Mouse (Mus musculus): ENCODE data around the gene Cnep1r1.

The Cnep1r1 gene

GRCm38 (mm10) chr8:88118456-88119036 lies at the start of gene Cnep1r1:
TSS of gene Cnep1r1 (plus strand) at chr8:88118769.
- peak; percentile 86 to 96 for DNase-seq

- DNase-seq, result no peak
Observed at GRCm38 (mm10) chr8:88082183-88082582, 36.4 kb upstream of the Cnep1r1 start.

- DNase-seq, result no peak
Observed at GRCm38 (mm10) chr8:88088006-88088405, 30.6 kb upstream of the Cnep1r1 start.

- DNase-seq, result no peak
Observed at GRCm38 (mm10) chr8:88091661-88092060, 26.9 kb upstream of the Cnep1r1 start.

- no peak for DNase-seq
Observed at GRCm38 (mm10) chr8:88093367-88093766, 25.2 kb upstream of the Cnep1r1 start.

- DNase-seq, result no peak
Observed at GRCm38 (mm10) chr8:88098856-88099255, 19.7 kb upstream of the Cnep1r1 start.

GRCm38 (mm10) chr8:88099526-88099925 lies 19.0 kb upstream of the Cnep1r1 start:
- DNase-seq, result peak; percentile 30 to 50

GRCm38 (mm10) chr8:88109241-88109640 lies 9.3 kb upstream of the Cnep1r1 start:
- DNase-seq, result no peak

- DNase-seq, result peak in 1 of 2 experiments; percentile 24
Observed at GRCm38 (mm10) chr8:88119076-88119475, 507 bp downstream of the Cnep1r1 start.

- DNase-seq, result no peak
Observed at GRCm38 (mm10) chr8:88124850-88125249, 6.3 kb downstream of the Cnep1r1 start.

GRCm38 (mm10) chr8:88129397-88129796 lies 10.8 kb downstream of the Cnep1r1 start:
- no peak for DNase-seq

- DNase-seq, result no peak
Observed at GRCm38 (mm10) chr8:88130754-88131317, 12.3 kb downstream of the Cnep1r1 start.

GRCm38 (mm10) chr8:88137748-88138484 lies 19.3 kb downstream of the Cnep1r1 start, which contains the start of gene Heatr3:
TSS of gene Heatr3 (plus strand) at chr8:88137855.
- peak; percentile 94 to 96 for DNase-seq

- DNase-seq, result no peak
Observed at GRCm38 (mm10) chr8:88139256-88139655, 20.7 kb downstream of the Cnep1r1 start.

- no peak for DNase-seq
Observed at GRCm38 (mm10) chr8:88141629-88142028, 23.1 kb downstream of the Cnep1r1 start.

- DNase-seq, result peak; percentile 29 to 33
Observed at GRCm38 (mm10) chr8:88144041-88144440, 25.5 kb downstream of the Cnep1r1 start.

- DNase-seq, result no peak
Observed at GRCm38 (mm10) chr8:88150910-88151371, 32.4 kb downstream of the Cnep1r1 start.

GRCm38 (mm10) chr8:88160237-88160995 lies 41.8 kb downstream of the Cnep1r1 start:
- no peak for DNase-seq

- DNase-seq, result peak; percentile 60 to 62
Observed at GRCm38 (mm10) chr8:88161439-88161838, 42.9 kb downstream of the Cnep1r1 start.

GRCm38 (mm10) chr8:88175264-88175663 lies 56.7 kb downstream of the Cnep1r1 start:
- DNase-seq, result no peak

GRCm38 (mm10) chr8:88177291-88177690 lies 58.7 kb downstream of the Cnep1r1 start:
- no peak for DNase-seq

GRCm38 (mm10) chr8:88183121-88183520 lies 64.6 kb downstream of the Cnep1r1 start:
- DNase-seq, result no peak

All from cerebellum, postnatal 36 days (tissue).